Mouse (Mus musculus): ENCODE results near the gene Retn. TPM values are rescaled to one million over a fixed set of nuclear protein-coding genes. Genes with fewer than 3 reads are reported as not detected.

Gene Retn
- polyA plus RNA-seq (2015; fragmentation: Nextera tagmentation; extraction: Ambion mirVana) = 0.22 and 0.59 TPM in 2 replicates

GRCm38 (mm10) chr8:3655526-3655925 lies at the start of gene Retn:
Retn (plus strand) TSS chr8:3655770.
- Histone ChIP-seq H3K36me3 (no peaks in the 10 kb centered on the region), H3K4me2 (no peak within 1 kb of the TSS), H3K9me3 (no peaks in the 10 kb centered on the region), H3K4me3 (no peak within 1 kb of the TSS), H3K4me1 (replicated peaks) (peaks cover 8% of the 10 kb centered on the region), H3K27ac (replicated peaks) (no peak within 1 kb of the TSS), H3K9ac (no peak within 1 kb of the TSS), H3K27me3 (no peaks in the 10 kb centered on the region)
- ATAC-seq (ENCODE audit: low read depth) = no peak
- 74% methylated on average over 3 of the region's 3 CpGs for WGBS

GRCm38 (mm10) chr8:3606593-3606992 lies 49.0 kb upstream of the Retn start:
- Histone ChIP-seq H3K4me3 (no peak overlapping the region), H3K36me3 (peaks cover 100% of the 10 kb centered on the region), H3K4me2 (no peak overlapping the region), H3K4me1 (replicated peaks) (no peaks in the 10 kb centered on the region), H3K9ac (no peak overlapping the region), H3K9me3 (no peaks in the 10 kb centered on the region), H3K27me3 (no peaks in the 10 kb centered on the region), H3K27ac (replicated peaks) (no peak overlapping the region)
- 82% methylated on average over 16 of the region's 16 CpGs for WGBS
- no peak for ATAC-seq (ENCODE audit: low read depth)

- H3K27ac ChIP-seq (replicated peaks) = no peak overlapping the region
- H3K27me3 ChIP-seq = no peaks in the 10 kb centered on the region
- no peak overlapping the region for H3K9ac ChIP-seq
- no peaks in the 10 kb centered on the region for H3K4me1 ChIP-seq (replicated peaks)
- H3K36me3 ChIP-seq = peaks cover 100% of the 10 kb centered on the region
- WGBS = 90% methylated on average over 7 of the region's 7 CpGs
- no peak for ATAC-seq (ENCODE audit: low read depth)
- H3K9me3 ChIP-seq = no peaks in the 10 kb centered on the region
- H3K4me2 ChIP-seq = no peak overlapping the region
- H3K4me3 ChIP-seq = no peak overlapping the region
These were observed 47.7 kb upstream of the Retn start for GRCm38 (mm10) chr8:3607822-3608221.

DNA sequence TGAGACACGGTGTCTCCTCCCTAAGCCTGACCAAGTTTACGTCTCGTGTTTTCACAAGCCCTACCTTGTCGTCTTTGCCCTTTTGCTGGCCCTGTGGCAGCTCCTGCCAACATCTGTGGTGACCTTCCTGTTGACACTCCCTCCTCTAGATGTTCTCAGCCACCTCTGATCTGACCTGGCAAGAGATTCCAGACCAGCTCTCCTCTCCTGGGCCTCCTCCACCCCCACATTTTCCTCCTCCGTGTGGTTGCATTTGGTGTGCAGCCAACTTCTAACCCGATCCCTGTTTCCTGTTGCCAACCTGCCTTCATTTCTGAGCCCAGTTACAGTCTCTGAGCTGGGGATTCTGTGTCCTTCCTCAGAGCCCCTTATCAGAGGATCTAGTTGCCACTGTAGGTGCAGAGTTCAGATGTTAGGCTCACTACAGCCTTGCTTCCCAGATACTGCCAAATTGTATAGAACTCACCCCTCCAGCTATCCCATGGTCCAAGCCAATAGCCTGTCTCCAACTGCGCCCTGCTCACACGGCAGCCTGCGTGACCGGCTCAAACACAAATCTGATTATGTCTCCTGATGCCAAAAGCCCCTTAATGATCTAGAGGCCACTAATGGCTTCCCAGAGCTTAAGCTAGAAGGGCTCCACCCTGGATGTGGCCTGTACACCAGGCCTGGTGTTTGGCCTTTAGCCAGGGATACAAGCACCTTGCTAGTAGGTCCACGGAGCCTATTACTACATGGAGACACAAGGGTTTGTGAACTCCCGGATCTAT lies 46.3 kb upstream of the Retn start:
- Histone ChIP-seq H3K27me3 (no peaks in the 10 kb centered on the region), H3K36me3 (peaks cover 100% of the 10 kb centered on the region), H3K9ac (no peak overlapping the region), H3K4me1 (replicated peaks) (no peaks in the 10 kb centered on the region), H3K27ac (replicated peaks) (no peak overlapping the region), H3K4me3 (no peak overlapping the region), H3K9me3 (no peaks in the 10 kb centered on the region), H3K4me2 (no peak overlapping the region)
- 92% methylated on average over 12 of the region's 12 CpGs for WGBS
- no peak for ATAC-seq (ENCODE audit: low read depth)

DNA sequence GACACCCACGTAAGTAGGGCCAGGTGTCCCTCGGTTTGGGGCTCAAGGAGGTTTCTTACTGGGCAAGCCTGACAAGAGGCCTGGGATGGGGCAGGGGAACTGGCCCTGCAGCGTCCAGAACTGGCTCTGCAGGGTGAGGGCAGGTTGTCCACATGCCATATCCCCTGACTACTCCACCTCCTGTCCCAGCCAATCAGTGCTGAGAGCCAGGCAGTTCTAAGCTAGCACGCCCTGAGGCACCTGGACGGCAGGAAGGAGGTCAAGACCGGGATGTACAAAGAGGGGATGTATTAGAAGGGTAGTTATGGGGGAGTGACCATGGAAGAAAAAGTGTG lies 45.8 kb upstream of the Retn start:
- no peak overlapping the region for H3K4me3 ChIP-seq
- no peak overlapping the region for H3K9ac ChIP-seq
- ATAC-seq (ENCODE audit: low read depth) = no peak
- no peaks in the 10 kb centered on the region for H3K9me3 ChIP-seq
- H3K27me3 ChIP-seq = no peaks in the 10 kb centered on the region
- no peaks in the 10 kb centered on the region for H3K4me1 ChIP-seq (replicated peaks)
- peaks cover 100% of the 10 kb centered on the region for H3K36me3 ChIP-seq
- H3K27ac ChIP-seq (replicated peaks) = no peak overlapping the region
- H3K4me2 ChIP-seq = no peak overlapping the region
- 87% methylated on average over 6 of the region's 6 CpGs for WGBS

DNA sequence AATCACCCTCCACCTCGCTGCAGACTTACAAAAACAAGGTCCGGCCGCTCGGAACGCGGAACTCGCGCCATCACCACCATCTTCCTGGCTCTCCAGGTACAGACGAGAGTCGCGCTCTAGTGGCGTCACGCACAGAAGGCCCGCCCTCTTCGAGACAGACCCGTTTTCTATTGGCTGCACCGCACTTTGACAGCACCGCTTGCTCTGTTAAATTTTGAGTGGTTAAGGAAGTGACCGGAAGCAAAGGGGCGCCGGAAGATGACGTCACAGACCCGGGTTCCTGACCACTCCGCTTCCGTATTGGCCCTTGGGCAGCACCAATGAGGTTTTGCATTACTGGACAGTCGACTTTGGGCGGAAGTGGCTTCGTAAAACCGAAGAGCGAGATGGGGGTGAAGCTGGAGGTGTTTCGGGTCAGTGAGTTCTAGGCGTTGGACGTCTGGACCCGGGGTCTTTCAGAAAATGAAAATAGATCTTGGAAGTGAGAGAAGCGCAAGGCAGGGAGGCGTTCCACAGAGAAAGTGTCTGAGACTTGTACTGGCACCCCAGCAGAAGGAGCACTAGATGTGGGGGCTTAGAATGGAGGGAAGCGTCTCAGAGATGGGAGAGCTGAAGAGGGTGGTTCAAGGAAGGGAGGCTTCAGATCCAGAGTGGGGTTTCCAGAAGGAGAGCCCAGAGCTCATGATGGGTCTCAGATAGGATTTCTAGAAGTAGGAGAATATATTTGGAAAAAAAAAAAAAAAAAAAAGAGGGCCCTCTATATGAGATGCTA lies 34.2 kb upstream of the Retn start, which contains the start of the genes Xab2 and Pet100:
Gene Xab2 (minus strand): TSS at position 118 of the 772 bp plus-strand sequence.
Gene Pet100 (plus strand): TSS at position 350 of the 772 bp plus-strand sequence.
- H3K27ac ChIP-seq (replicated peaks) = no peak within 1 kb of the TSS
- ATAC-seq (ENCODE audit: low read depth) = peak; percentile 97
- H3K27me3 ChIP-seq = no peaks in the 10 kb centered on the region
- H3K36me3 ChIP-seq = peaks cover 22% of the 10 kb centered on the region
- peaks cover 26% of the 10 kb centered on the region for H3K4me1 ChIP-seq (replicated peaks)
- WGBS = under 1% methylated on average over 37 of the region's 37 CpGs
- H3K9ac ChIP-seq = peak within 1 kb of the TSS; percentile 85
- H3K9me3 ChIP-seq = no peaks in the 10 kb centered on the region
- H3K4me3 ChIP-seq = peak within 1 kb of the TSS; percentile 85
- peak within 1 kb of the TSS; percentile 79 for H3K4me2 ChIP-seq

DNA sequence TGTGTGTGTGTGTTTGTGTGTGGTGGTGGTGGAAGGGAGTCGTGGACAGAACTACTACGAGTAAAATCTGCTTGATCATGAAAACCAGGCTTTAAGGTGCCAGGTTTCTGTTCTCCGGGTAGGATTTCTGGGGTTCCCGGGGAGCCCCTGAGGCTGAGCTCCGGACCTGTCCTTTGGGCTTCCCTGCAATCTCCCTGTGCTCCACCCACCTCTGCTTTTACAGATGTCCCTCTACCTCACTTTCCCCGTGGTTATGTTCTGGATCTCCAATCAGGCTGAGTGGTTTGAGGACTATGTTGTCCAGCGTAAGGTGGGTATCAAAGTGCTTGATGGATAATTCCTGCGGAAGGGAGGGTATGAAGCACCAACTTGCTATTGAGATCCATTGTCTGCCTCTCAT lies 33.5 kb upstream of the Retn start:
- 69% methylated on average over 8 of the region's 8 CpGs for WGBS
- Histone ChIP-seq H3K4me2 (peak overlapping the region; percentile 75), H3K27ac (replicated peaks) (no peak overlapping the region), H3K27me3 (no peaks in the 10 kb centered on the region), H3K36me3 (peaks cover 16% of the 10 kb centered on the region), H3K4me3 (peak overlapping the region; percentile 85), H3K4me1 (replicated peaks) (peaks cover 26% of the 10 kb centered on the region), H3K9ac (peak overlapping the region; percentile 82), H3K9me3 (no peaks in the 10 kb centered on the region)
- ATAC-seq (ENCODE audit: low read depth) = no peak

- no peak within 1 kb of the TSS for H3K4me3 ChIP-seq
- no peaks in the 10 kb centered on the region for H3K9me3 ChIP-seq
- no peak within 1 kb of the TSS for H3K9ac ChIP-seq
- H3K36me3 ChIP-seq = 0 out of 2 replicates have a peak, but pooled peaks cover 3% of the 10 kb centered on the region
- peaks cover 22% of the 10 kb centered on the region; the same call in 1 of the 2 replicates for H3K27me3 ChIP-seq
- ATAC-seq (ENCODE audit: low read depth) = no peak
- 65% methylated on average over 1 of the region's 1 CpGs for WGBS
- H3K4me2 ChIP-seq = no peak within 1 kb of the TSS
- no peak within 1 kb of the TSS for H3K27ac ChIP-seq (replicated peaks)
- peaks cover 13% of the 10 kb centered on the region for H3K4me1 ChIP-seq (replicated peaks)
These were observed 30.1 kb upstream of the Retn start, which contains the start of gene Pcp2 for GRCm38 (mm10) chr8:3625445-3625844. Pcp2 (minus strand) TSS chr8:3625545.

DNA sequence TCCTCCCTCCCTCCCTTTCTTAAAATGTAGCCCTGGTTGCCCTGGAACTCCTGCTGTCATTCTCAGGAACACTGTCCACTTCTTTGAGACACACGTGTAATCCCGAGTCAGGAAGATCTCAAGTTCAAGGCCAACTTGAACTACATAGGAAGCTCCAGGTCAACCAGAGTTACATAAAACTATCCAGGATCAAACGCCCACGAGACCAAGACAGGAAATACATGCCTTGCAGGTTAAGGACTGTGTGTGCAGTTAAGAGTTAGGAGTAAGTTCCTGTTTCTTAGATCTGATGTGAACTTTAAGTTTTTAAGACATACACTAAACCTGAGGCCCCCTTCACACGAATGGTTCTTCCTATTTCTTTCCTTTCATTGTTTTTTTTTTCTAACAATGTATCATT lies 28.6 kb upstream of the Retn start:
- no peak overlapping the region for H3K9ac ChIP-seq
- H3K4me3 ChIP-seq = no peak overlapping the region
- H3K4me2 ChIP-seq = no peak overlapping the region
- WGBS = 68% methylated on average over 5 of the region's 5 CpGs
- 0 out of 2 replicates have a peak, but pooled peaks cover 3% of the 10 kb centered on the region for H3K36me3 ChIP-seq
- peaks cover 18% of the 10 kb centered on the region for H3K4me1 ChIP-seq (replicated peaks)
- H3K9me3 ChIP-seq = no peaks in the 10 kb centered on the region
- H3K27ac ChIP-seq (replicated peaks) = no peak overlapping the region
- peaks cover 31% of the 10 kb centered on the region for H3K27me3 ChIP-seq
- no peak for ATAC-seq (ENCODE audit: low read depth)

GRCm38 (mm10) chr8:3628014-3628413 lies 27.6 kb upstream of the Retn start:
- Histone ChIP-seq H3K27ac (replicated peaks) (no peak overlapping the region), H3K4me3 (no peak overlapping the region), H3K9me3 (no peaks in the 10 kb centered on the region), H3K36me3 (0 out of 2 replicates have a peak, but pooled peaks cover 3% of the 10 kb centered on the region), H3K4me2 (no peak overlapping the region), H3K4me1 (replicated peaks) (peaks cover 11% of the 10 kb centered on the region), H3K9ac (no peak overlapping the region), H3K27me3 (peaks cover 31% of the 10 kb centered on the region)
- no peak for ATAC-seq (ENCODE audit: low read depth)
- WGBS = 32% methylated on average over 5 of the region's 5 CpGs

- H3K27me3 ChIP-seq = peaks cover 31% of the 10 kb centered on the region
- ATAC-seq (ENCODE audit: low read depth) = peak; percentile 80
- H3K9me3 ChIP-seq = no peaks in the 10 kb centered on the region
- H3K4me2 ChIP-seq = peak within 1 kb of the TSS; percentile 75
- WGBS = 6% methylated on average over 47 of the region's 47 CpGs
- H3K36me3 ChIP-seq = no peaks in the 10 kb centered on the region
- peak within 1 kb of the TSS; percentile 66 for H3K9ac ChIP-seq
- no peak within 1 kb of the TSS for H3K27ac ChIP-seq (replicated peaks)
- H3K4me3 ChIP-seq = peak within 1 kb of the TSS; percentile 46
- peaks cover 11% of the 10 kb centered on the region for H3K4me1 ChIP-seq (replicated peaks)
These were observed 24.7 kb upstream of the Retn start, which contains the start of gene Stxbp2 for GRCm38 (mm10) chr8:3630647-3631477. Stxbp2 (plus strand) TSS chr8:3630955.
